Comparison of ENCODE assay signal across 9 mouse cellular contexts in the genomic region with DNA sequence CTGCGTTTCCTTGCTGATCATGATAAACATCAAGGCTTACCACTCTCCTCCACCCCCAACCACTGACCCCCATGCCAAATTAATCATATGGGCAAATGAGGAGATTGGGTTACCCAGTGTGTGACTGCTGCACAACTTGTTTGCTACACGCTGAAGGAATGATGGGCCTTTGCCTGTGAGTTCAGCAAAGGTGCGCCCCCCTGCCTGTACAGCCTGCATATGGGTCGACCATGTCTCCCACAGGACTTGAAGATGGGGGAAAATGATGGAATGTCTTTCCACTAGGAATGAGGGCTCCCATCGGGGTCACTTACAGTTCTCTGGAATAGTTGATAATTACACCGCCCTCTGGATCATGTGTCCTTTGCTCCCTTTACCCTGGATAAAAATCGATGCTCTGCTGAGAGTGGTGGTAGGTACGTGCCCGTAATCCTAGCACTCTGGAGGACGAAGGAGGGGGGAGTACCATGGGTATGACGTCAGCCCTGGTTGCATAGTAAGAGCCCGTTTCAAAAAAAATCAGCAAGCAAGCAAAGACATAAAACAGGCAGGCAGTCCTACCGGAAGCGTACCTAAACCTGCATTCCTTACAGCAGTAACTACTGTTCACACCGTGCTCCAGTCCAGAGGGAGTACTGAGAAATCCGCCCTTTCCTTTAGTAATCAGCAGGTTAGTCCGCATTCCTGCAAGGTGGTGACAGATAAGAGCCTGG. TPM values are rescaled to one million over a fixed set of nuclear protein-coding genes. Genes with fewer than 3 reads are reported as not detected.
DNase-seq lines count a peak whose midpoint lies in the region; ATAC-seq and TF ChIP-seq lines count a peak whose summit lies in the region.
"Had no signal": no experiment of that assay in that cellular context is flagged by ENCODE, and none has a peak within 500 bp of the region (broad histone marks: within the 10 kb centered on the region; RNA-seq: fewer than 3 reads in every experiment).

No protein-coding gene starts in this region.

- H3K4me3 ChIP-seq in heart, embryonic 13.5 days = peak overlapping the region; percentile 17; the same call in 1 of the 2 replicates
- 0 out of 2 replicates have a peak overlapping the region, but pooled peaks have one; percentile 7 for H3K4me3 ChIP-seq in testis, adult 2 months (ENCODE audit: control insufficient read depth, low read depth, low read length)
- 0 out of 2 replicates have a peak overlapping the region, but pooled peaks have one; percentile 1 for H3K4me3 ChIP-seq in limb, embryonic 15.5 days
- H3K4me3 ChIP-seq in stomach, postnatal 0 days (ENCODE audit: low read depth, low read length) = no peak overlapping the region; the same call in 1 of the 2 replicates

- H3K27ac ChIP-seq in heart, embryonic 13.5 days (replicated peaks) = no peak overlapping the region
- no peak overlapping the region for H3K27ac ChIP-seq in testis, adult 2 months (ENCODE audit: control insufficient read depth, insufficient read depth, low read depth, low read length)
- H3K27ac ChIP-seq in limb, embryonic 15.5 days = peak overlapping the region; percentile 59; the same call in 1 of the 2 replicates
- peak overlapping the region; percentile 9; the same call in 1 of the 2 replicates for H3K27ac ChIP-seq in stomach, postnatal 0 days (replicated peaks)

- no peaks in the 10 kb centered on the region for H3K36me3 ChIP-seq in heart, embryonic 13.5 days
- no peaks in the 10 kb centered on the region for H3K36me3 ChIP-seq in testis, adult 2 months (ENCODE audit: control insufficient read depth, insufficient read depth, low read length)
- no peaks in the 10 kb centered on the region for H3K36me3 ChIP-seq in limb, embryonic 15.5 days
- no peaks in the 10 kb centered on the region for H3K36me3 ChIP-seq in stomach, postnatal 0 days (ENCODE audit: control insufficient read depth, insufficient read depth, low read length)

- 32% methylated on average over 17 of the region's 17 CpGs for WGBS in heart, embryonic 13.5 days
- 35% methylated on average over 17 of the region's 17 CpGs for WGBS in limb, embryonic 15.5 days
- WGBS in stomach, postnatal 0 days = 31% methylated on average over 17 of the region's 17 CpGs

- no peak for TF ChIP-seq EP300 in stomach, postnatal 0 days (optimal IDR thresholded peaks at IDR 0.05)

- TF ChIP-seq CTCF in testis, adult 2 months (IDR thresholded peaks at IDR 0.05; ENCODE audit: control insufficient read depth, insufficient read depth, insufficient replicate concordance, low read depth, low read length) = no peak
- no peak for TF ChIP-seq CTCF in stomach, postnatal 0 days (IDR thresholded peaks at IDR 0.05; ENCODE audit: low read depth)

- H3K9me3 ChIP-seq in heart, embryonic 13.5 days = no peaks in the 10 kb centered on the region
- H3K9me3 ChIP-seq in limb, embryonic 15.5 days = no peaks in the 10 kb centered on the region
- H3K9me3 ChIP-seq in stomach, postnatal 0 days (ENCODE audit: control insufficient read depth, low read length) = no peaks in the 10 kb centered on the region

- H3K27me3 ChIP-seq in heart, embryonic 13.5 days (replicated peaks) = peaks cover 21% of the 10 kb centered on the region
- no peaks in the 10 kb centered on the region for H3K27me3 ChIP-seq in testis, adult 2 months (ENCODE audit: control insufficient read depth, insufficient read depth, low read length)
- H3K27me3 ChIP-seq in limb, embryonic 15.5 days = no peaks in the 10 kb centered on the region
- no peaks in the 10 kb centered on the region for H3K27me3 ChIP-seq in stomach, postnatal 0 days (ENCODE audit: control insufficient read depth, insufficient read depth, low read length)

- no peak for DNase-seq in heart, adult 8-10 months (ENCODE audit: low spot score)
- no peak for DNase-seq in testis, postnatal 10 days (ENCODE audit: low spot score)
- DNase-seq in stomach, postnatal 0 days (ENCODE audit: low spot score) = peak; percentile 60
- DNase-seq in left cerebral cortex, adult 11 months (ENCODE audit: low spot score) = no peak
- no peak for DNase-seq in right cerebral cortex, adult 2 months (ENCODE audit: low spot score in 2 of 2)
- DNase-seq: cerebellum, adult 11 months had no signal

- ATAC-seq in heart, embryonic 13.5 days (ENCODE audit: extremely low read depth, insufficient number of reproducible peaks, low FRiP score, low TSS enrichment) = no peak
- no peak for ATAC-seq in limb, embryonic 15.5 days (ENCODE audit: insufficient number of reproducible peaks, low FRiP score, low TSS enrichment, low read depth)
- peak; percentile 94 for ATAC-seq in stomach, postnatal 0 days (ENCODE audit: low FRiP score, low TSS enrichment)

- no peak for TF ChIP-seq POLR2A in testis, adult 2 months (IDR thresholded peaks at IDR 0.05; ENCODE audit: control insufficient read depth, low read depth, low read length)

- peak overlapping the region; percentile 56 for H3K4me2 ChIP-seq in heart, embryonic 13.5 days
- peak overlapping the region; percentile 14; the same call in 1 of the 2 replicates for H3K4me2 ChIP-seq in limb, embryonic 15.5 days
- peak overlapping the region; percentile 41 for H3K4me2 ChIP-seq in stomach, postnatal 0 days (replicated peaks; ENCODE audit: low read depth)

- peak overlapping the region; percentile 33; the same call in 1 of the 2 replicates for H3K9ac ChIP-seq in heart, embryonic 13.5 days
- H3K9ac ChIP-seq in limb, embryonic 15.5 days = no peak overlapping the region
- no peak overlapping the region for H3K9ac ChIP-seq in stomach, postnatal 0 days (ENCODE audit: low read length)

- H3K4me1 ChIP-seq in heart, embryonic 13.5 days = peaks cover 5% of the 10 kb centered on the region; the same call in 1 of the 2 replicates
- H3K4me1 ChIP-seq in testis, adult 2 months (ENCODE audit: control insufficient read depth, insufficient read depth, low read length) = peaks cover 3% of the 10 kb centered on the region; the same call in 1 of the 2 replicates
- H3K4me1 ChIP-seq in limb, embryonic 15.5 days = 0 out of 2 replicates have a peak, but pooled peaks cover 5% of the 10 kb centered on the region
- H3K4me1 ChIP-seq in stomach, postnatal 0 days (replicated peaks; ENCODE audit: control insufficient read depth, insufficient read depth) = no peaks in the 10 kb centered on the region

RNA-seq across cellular contexts. Expression of gene Bmp8b, which starts 11.7 kb away (rescaled TPM):
- 0.08 and 0.15 TPM in 2 replicates for polyA plus RNA-seq in heart, embryonic 13.5 days (2015; fragmentation: Nextera tagmentation; extraction: Ambion mirVana)
- total RNA-seq in heart, adult 8-10 months (2022) = not detected
- 2.8 TPM in 2 replicates for polyA plus RNA-seq in testis, adult 2 months (2012; rRNA removed)
- 1.2 and 1.3 TPM in 2 replicates for polyA plus RNA-seq in limb, embryonic 15.5 days (2015; fragmentation: Nextera tagmentation; extraction: Ambion mirVana)
- polyA plus RNA-seq in stomach, postnatal 0 days (2015; fragmentation: Nextera tagmentation; extraction: Ambion mirVana) = 0.21 and 0.25 TPM in 2 replicates

RNA-seq across cellular contexts. Expression of gene Oxct2b, which starts 22.8 kb away (rescaled TPM):
- 0.11 TPM in 1 of 2 replicates, not detected in the other for polyA plus RNA-seq in heart, embryonic 13.5 days (2015; fragmentation: Nextera tagmentation; extraction: Ambion mirVana)
- not detected for total RNA-seq in heart, adult 8-10 months (2022)
- 237 and 290 TPM in 2 replicates for polyA plus RNA-seq in testis, adult 2 months (2012; rRNA removed)
- polyA plus RNA-seq in limb, embryonic 15.5 days (2015; fragmentation: Nextera tagmentation; extraction: Ambion mirVana) = 0.12 and 0.15 TPM in 2 replicates
- polyA plus RNA-seq in stomach, postnatal 0 days (2015; fragmentation: Nextera tagmentation; extraction: Ambion mirVana) = not detected in 2 replicates

RNA-seq across cellular contexts. Expression of gene Ppie, which starts 46.5 kb away (rescaled TPM):
- polyA plus RNA-seq in heart, embryonic 13.5 days (2015; fragmentation: Nextera tagmentation; extraction: Ambion mirVana) = 51.3 and 56.7 TPM in 2 replicates
- 10 to 100 TPM; 22.0 to 27.8 (median 24.1) TPM for total RNA-seq in heart, adult 8-10 months (2022)
- polyA plus RNA-seq in testis, adult 2 months (2012; rRNA removed) = 16.7 and 18.0 TPM in 2 replicates
- polyA plus RNA-seq in limb, embryonic 15.5 days (2015; fragmentation: Nextera tagmentation; extraction: Ambion mirVana) = 93.2 and 94.9 TPM in 2 replicates
- polyA plus RNA-seq in stomach, postnatal 0 days (2015; fragmentation: Nextera tagmentation; extraction: Ambion mirVana) = 47.2 and 48.9 TPM in 2 replicates

Comparison
In these comparisons a context has a peak if more than half of its experiments do, and no peak if none do; other contexts are left out.
1. H3K27ac ChIP-seq: peak in limb, embryonic 15.5 days (single experiment) and stomach, postnatal 0 days (single experiment); none in heart, embryonic 13.5 days (single experiment) and testis, adult 2 months (single experiment).
2. RNA of gene Oxct2b, which starts 22.8 kb away (polyA plus RNA-seq): 237 to 290 TPM in testis, adult 2 months; 0.12 to 0.15 TPM in limb, embryonic 15.5 days, 0.11 TPM in heart, embryonic 13.5 days and not detected in stomach, postnatal 0 days; every median in the first group is over 100 times any median in the second.
3. Peak in every context shown above with its lines, with median percentiles within 50 percentile points of each other: H3K4me2 ChIP-seq.